Mouse (Mus musculus): ENCODE data around the gene Peli2. TPM values are rescaled to one million over a fixed set of nuclear protein-coding genes. Genes with fewer than 3 reads are reported as not detected.

Peli2 gene
- polyA plus RNA-seq, 1 experiment from 2014 or later: 4.6 TPM

- Histone ChIP-seq H3K27me3 (ENCODE audit: control insufficient read depth, insufficient read depth, low read depth, low read length) (no peaks in the 10 kb centered on the region), H3K4me3 (ENCODE audit: low read depth, low read length) (no peak overlapping the region), H3K4me1 (ENCODE audit: control insufficient read depth, insufficient read depth, low read length) (peaks cover 11% of the 10 kb centered on the region), H3K9me3 (replicated peaks; ENCODE audit: control insufficient read depth, low read length, poor library complexity, severe bottlenecking) (no peaks in the 10 kb centered on the region), H3K36me3 (ENCODE audit: control insufficient read depth, insufficient read depth, low read length) (no peaks in the 10 kb centered on the region), H3K27ac (ENCODE audit: low read length) (no peak overlapping the region), H3K4me2 (ENCODE audit: low read length) (no peak overlapping the region), H3K9ac (ENCODE audit: low read depth, low read length) (peak overlapping the region; percentile 4; the same call in 1 of the 2 replicates)
- 45% methylated on average over 9 of the region's 9 CpGs for WGBS
- 0 out of 2 replicates have a peak, but pooled peaks have one; percentile 41 for ATAC-seq
Observed at GRCm38 (mm10) chr14:48251381-48251979, 130.9 kb downstream of the Peli2 start.

GRCm38 (mm10) chr14:48253183-48253582, 132.6 kb downstream of the Peli2 start:
- Histone ChIP-seq H3K4me2 (ENCODE audit: low read length) (no peak overlapping the region), H3K36me3 (ENCODE audit: control insufficient read depth, insufficient read depth, low read length) (no peaks in the 10 kb centered on the region), H3K4me1 (ENCODE audit: control insufficient read depth, insufficient read depth, low read length) (peaks cover 7% of the 10 kb centered on the region; the same call in 1 of the 2 replicates), H3K9ac (ENCODE audit: low read depth, low read length) (no peak overlapping the region), H3K4me3 (ENCODE audit: low read depth, low read length) (no peak overlapping the region), H3K27me3 (ENCODE audit: control insufficient read depth, insufficient read depth, low read depth, low read length) (no peaks in the 10 kb centered on the region), H3K27ac (ENCODE audit: low read length) (no peak overlapping the region), H3K9me3 (replicated peaks; ENCODE audit: control insufficient read depth, low read length, poor library complexity, severe bottlenecking) (no peaks in the 10 kb centered on the region)
- WGBS: 61% methylated on average over 10 of the region's 10 CpGs
- ATAC-seq: no peak

- no peaks in the 10 kb centered on the region for H3K36me3 ChIP-seq (ENCODE audit: control insufficient read depth, insufficient read depth, low read length)
- H3K4me2 ChIP-seq (ENCODE audit: low read length): no peak overlapping the region
- H3K27ac ChIP-seq (ENCODE audit: low read length): no peak overlapping the region
- no peak overlapping the region for H3K4me3 ChIP-seq (ENCODE audit: low read depth, low read length)
- 95% methylated on average over 8 of the region's 8 CpGs for WGBS
- peaks cover 7% of the 10 kb centered on the region; the same call in 1 of the 2 replicates for H3K4me1 ChIP-seq (ENCODE audit: control insufficient read depth, insufficient read depth, low read length)
- no peaks in the 10 kb centered on the region for H3K9me3 ChIP-seq (replicated peaks; ENCODE audit: control insufficient read depth, low read length, poor library complexity, severe bottlenecking)
- no peak overlapping the region for H3K9ac ChIP-seq (ENCODE audit: low read depth, low read length)
- ATAC-seq: no peak
- H3K27me3 ChIP-seq (ENCODE audit: control insufficient read depth, insufficient read depth, low read depth, low read length): no peaks in the 10 kb centered on the region
Observed at GRCm38 (mm10) chr14:48254696-48255095, 134.1 kb downstream of the Peli2 start.

GRCm38 (mm10) chr14:48255290-48255689, 134.7 kb downstream of the Peli2 start:
- H3K4me2 ChIP-seq (ENCODE audit: low read length): no peak overlapping the region
- peaks cover 7% of the 10 kb centered on the region; the same call in 1 of the 2 replicates for H3K4me1 ChIP-seq (ENCODE audit: control insufficient read depth, insufficient read depth, low read length)
- no peaks in the 10 kb centered on the region for H3K27me3 ChIP-seq (ENCODE audit: control insufficient read depth, insufficient read depth, low read depth, low read length)
- H3K9me3 ChIP-seq (replicated peaks; ENCODE audit: control insufficient read depth, low read length, poor library complexity, severe bottlenecking): no peaks in the 10 kb centered on the region
- no peak overlapping the region for H3K27ac ChIP-seq (ENCODE audit: low read length)
- H3K36me3 ChIP-seq (ENCODE audit: control insufficient read depth, insufficient read depth, low read length): no peaks in the 10 kb centered on the region
- WGBS: 64% methylated on average over 5 of the region's 5 CpGs
- H3K9ac ChIP-seq (ENCODE audit: low read depth, low read length): no peak overlapping the region
- no peak overlapping the region for H3K4me3 ChIP-seq (ENCODE audit: low read depth, low read length)
- no peak for ATAC-seq

GRCm38 (mm10) chr14:48257759-48258158, 137.1 kb downstream of the Peli2 start:
- Histone ChIP-seq H3K27me3 (ENCODE audit: control insufficient read depth, insufficient read depth, low read depth, low read length) (no peaks in the 10 kb centered on the region), H3K9ac (ENCODE audit: low read depth, low read length) (no peak overlapping the region), H3K9me3 (replicated peaks; ENCODE audit: control insufficient read depth, low read length, poor library complexity, severe bottlenecking) (no peaks in the 10 kb centered on the region), H3K4me2 (ENCODE audit: low read length) (no peak overlapping the region), H3K4me1 (ENCODE audit: control insufficient read depth, insufficient read depth, low read length) (no peaks in the 10 kb centered on the region; the same call in 1 of the 2 replicates), H3K27ac (ENCODE audit: low read length) (no peak overlapping the region), H3K36me3 (ENCODE audit: control insufficient read depth, insufficient read depth, low read length) (no peaks in the 10 kb centered on the region), H3K4me3 (ENCODE audit: low read depth, low read length) (no peak overlapping the region)
- ATAC-seq: no peak
- whole genome bisulfite sequencing: 68% methylated on average over 7 of the region's 7 CpGs

GRCm38 (mm10) chr14:48258696-48259366, 138.2 kb downstream of the Peli2 start:
- Histone ChIP-seq H3K27me3 (ENCODE audit: control insufficient read depth, insufficient read depth, low read depth, low read length) (no peaks in the 10 kb centered on the region), H3K4me2 (ENCODE audit: low read length) (no peak overlapping the region), H3K36me3 (ENCODE audit: control insufficient read depth, insufficient read depth, low read length) (no peaks in the 10 kb centered on the region), H3K4me3 (ENCODE audit: low read depth, low read length) (no peak overlapping the region), H3K4me1 (ENCODE audit: control insufficient read depth, insufficient read depth, low read length) (no peaks in the 10 kb centered on the region; the same call in 1 of the 2 replicates), H3K9me3 (replicated peaks; ENCODE audit: control insufficient read depth, low read length, poor library complexity, severe bottlenecking) (no peaks in the 10 kb centered on the region), H3K27ac (ENCODE audit: low read length) (no peak overlapping the region), H3K9ac (ENCODE audit: low read depth, low read length) (no peak overlapping the region)
- no peak for ATAC-seq
- WGBS: 92% methylated on average over 10 of the region's 10 CpGs

- no peaks in the 10 kb centered on the region for H3K9me3 ChIP-seq (replicated peaks; ENCODE audit: control insufficient read depth, low read length, poor library complexity, severe bottlenecking)
- H3K4me3 ChIP-seq (ENCODE audit: low read depth, low read length): no peak overlapping the region
- H3K27ac ChIP-seq (ENCODE audit: low read length): no peak overlapping the region
- H3K27me3 ChIP-seq (ENCODE audit: control insufficient read depth, insufficient read depth, low read depth, low read length): no peaks in the 10 kb centered on the region
- H3K36me3 ChIP-seq (ENCODE audit: control insufficient read depth, insufficient read depth, low read length): no peaks in the 10 kb centered on the region
- H3K4me2 ChIP-seq (ENCODE audit: low read length): no peak overlapping the region
- no peaks in the 10 kb centered on the region for H3K4me1 ChIP-seq (ENCODE audit: control insufficient read depth, insufficient read depth, low read length)
- no peak for ATAC-seq
- WGBS: 92% methylated on average over 4 of the region's 4 CpGs
- H3K9ac ChIP-seq (ENCODE audit: low read depth, low read length): no peak overlapping the region
Observed at GRCm38 (mm10) chr14:48263146-48263545, 142.5 kb downstream of the Peli2 start.

GRCm38 (mm10) chr14:48266710-48267109, 146.1 kb downstream of the Peli2 start:
- 84% methylated on average over 6 of the region's 6 CpGs for WGBS
- no peaks in the 10 kb centered on the region for H3K36me3 ChIP-seq (ENCODE audit: control insufficient read depth, insufficient read depth, low read length)

GRCm38 (mm10) chr14:48278291-48278690, 157.7 kb downstream of the Peli2 start:
- no peak for ATAC-seq
- no peaks in the 10 kb centered on the region for H3K4me1 ChIP-seq (ENCODE audit: control insufficient read depth, insufficient read depth, low read length)
- H3K27me3 ChIP-seq (ENCODE audit: control insufficient read depth, insufficient read depth, low read depth, low read length): no peaks in the 10 kb centered on the region
- no peak overlapping the region for H3K27ac ChIP-seq (ENCODE audit: low read length)
- WGBS: 63% methylated on average over 1 of the region's 1 CpGs
- H3K9me3 ChIP-seq (replicated peaks; ENCODE audit: control insufficient read depth, low read length, poor library complexity, severe bottlenecking): no peaks in the 10 kb centered on the region
- no peak overlapping the region for H3K9ac ChIP-seq (ENCODE audit: low read depth, low read length)
- H3K4me2 ChIP-seq (ENCODE audit: low read length): no peak overlapping the region
- no peak overlapping the region for H3K4me3 ChIP-seq (ENCODE audit: low read depth, low read length)
- no peaks in the 10 kb centered on the region for H3K36me3 ChIP-seq (ENCODE audit: control insufficient read depth, insufficient read depth, low read length)

More at GRCm38 (mm10) chr14:48266710-48267109, 146.1 kb downstream of the Peli2 start:
- no peak for ATAC-seq
- Histone ChIP-seq H3K27me3 (ENCODE audit: control insufficient read depth, insufficient read depth, low read depth, low read length) (no peaks in the 10 kb centered on the region), H3K4me2 (ENCODE audit: low read length) (no peak overlapping the region), H3K9ac (ENCODE audit: low read depth, low read length) (no peak overlapping the region), H3K27ac (ENCODE audit: low read length) (no peak overlapping the region), H3K4me1 (ENCODE audit: control insufficient read depth, insufficient read depth, low read length) (no peaks in the 10 kb centered on the region), H3K9me3 (replicated peaks; ENCODE audit: control insufficient read depth, low read length, poor library complexity, severe bottlenecking) (no peaks in the 10 kb centered on the region), H3K4me3 (ENCODE audit: low read depth, low read length) (no peak overlapping the region)

Measured in midbrain, embryonic 16.5 days (tissue).